Mouse (Mus musculus) stomach, embryonic 14.5 days (tissue): Measurements from ENCODE around the gene Acap2. TPM values are rescaled to one million over a fixed set of nuclear protein-coding genes. Genes with fewer than 3 reads are reported as not detected.
A peak's percentile ranks its signal among the peaks of the same experiment; 100 is the strongest.

Experiments used
- ATAC-seq: fragments of 200-750 bp; cut with Nextera tagmentation; 2 replicates; pipeline ENCODE4 v1.8.0; 2017; ENCODE audit warnings: low read depth, moderate TSS enrichment; ENCODE audit not compliant: insufficient number of reproducible peaks, insufficient read depth, low FRiP score
- H3K27ac ChIP-seq: fragments of 300-500 bp; sonication (generic); 2 replicates; pipeline ENCODE4 v1.5.1; 2014; ENCODE audit warnings: mild to moderate bottlenecking, low read length, moderate library complexity, mixed read lengths
- H3K27me3 ChIP-seq: fragments of 300-500 bp; sonication (generic); 2 replicates; pipeline ENCODE4 v1.6.1; 2014; ENCODE audit warnings: low read length, control low read depth, mixed read lengths; ENCODE audit not compliant: control insufficient read depth, insufficient read depth
- H3K36me3 ChIP-seq: fragments of 300-500 bp; sonication (generic); 2 replicates; pipeline ENCODE4 v1.6.1; 2014; ENCODE audit warnings: mild to moderate bottlenecking, control low read depth, low read length, moderate library complexity, mixed read lengths; ENCODE audit not compliant: control insufficient read depth, insufficient read depth
- H3K4me1 ChIP-seq: fragments of 300-500 bp; sonication (generic); 2 replicates; pipeline ENCODE4 v1.6.1; 2014; ENCODE audit warnings: low read length, control low read depth, mixed read lengths; ENCODE audit not compliant: control insufficient read depth, insufficient read depth
- H3K4me2 ChIP-seq: fragments of 300-500 bp; sonication (generic); replicated peaks from 2 replicates; pipeline ENCODE4 v1.6.1; 2014; ENCODE audit warnings: low read depth, low read length, control low read depth
- H3K4me3 ChIP-seq: fragments of 300-500 bp; sonication (generic); 2 replicates; pipeline ENCODE4 v1.5.1; 2014; ENCODE audit warnings: low read depth, low read length, control low read depth
- H3K9ac ChIP-seq: fragments of 300-500 bp; sonication (generic); replicated peaks from 2 replicates; pipeline ENCODE4 v1.6.1; 2014; ENCODE audit warnings: low read depth, mild to moderate bottlenecking, control low read depth, low read length, moderate library complexity, mixed read lengths
- H3K9me3 ChIP-seq: fragments of 300-500 bp; sonication (generic); 2 replicates; pipeline ENCODE4 v1.6.1; 2016; ENCODE audit warnings: low read depth, low read length, control low read depth; ENCODE audit not compliant: control insufficient read depth
- WGBS: fragments of 180-500 bp; shearing (Covaris S2); extraction: QIAGEN DNeasy Blood & Tissue Kit; methylation state at CpG from one replicate; pipeline ENCODE4 v1.1.7; 2014; 5-methylcytosine and 5-hydroxymethylcytosine counted together
- polyA plus RNA-seq: library from polyadenylated mRNA; unstranded; fragments of >200 nt; fragmentation: Nextera tagmentation; extraction: Ambion mirVana; gene quantifications from 2 replicates; pipeline ENCODE4 v1.2.1, GENCODE M21; 2014

Acap2 gene
- polyA plus RNA-seq, 1 experiment from 2014 or later = 24.9 TPM

DNA sequence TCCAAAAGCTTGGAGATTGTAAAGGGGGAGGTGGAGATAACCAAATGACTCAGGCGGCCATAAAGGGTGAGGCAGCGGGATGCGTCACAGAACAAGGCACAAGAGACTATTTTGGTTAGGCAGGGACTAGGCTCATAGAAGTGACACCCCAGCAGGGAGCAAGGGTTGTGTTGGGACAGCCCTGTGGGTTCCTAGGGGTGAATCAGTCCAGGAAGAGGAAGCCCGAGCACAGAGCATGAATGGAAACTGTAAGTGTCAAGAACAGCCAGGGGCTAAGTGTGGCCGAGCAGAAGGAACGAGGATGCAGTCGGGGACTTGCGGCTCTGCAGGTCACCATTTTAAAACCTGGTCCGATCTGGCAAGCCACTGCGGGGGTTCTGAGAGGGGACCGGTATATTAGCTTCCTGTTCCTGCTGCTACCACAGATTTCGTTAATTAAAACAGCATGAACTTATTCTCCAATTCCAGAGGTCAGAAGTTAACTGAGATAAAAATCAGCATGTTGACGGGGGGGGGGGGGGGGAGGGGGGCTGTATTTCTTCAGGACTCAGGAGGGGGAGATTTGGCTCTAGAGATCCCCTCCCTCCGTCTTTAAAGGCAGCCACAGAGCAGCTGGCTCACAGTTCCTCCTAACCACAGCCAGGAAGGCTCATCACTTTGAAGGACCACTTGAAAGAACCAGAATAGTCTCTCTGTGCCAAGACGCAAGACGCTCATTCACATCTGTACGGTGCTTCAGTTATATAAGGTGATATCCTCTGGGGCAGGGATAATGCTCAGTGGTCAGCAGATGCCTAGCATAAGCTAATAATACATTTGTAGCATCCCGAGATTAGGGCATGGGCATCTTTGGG, 34.6 kb upstream of the Acap2 start:
- H3K4me3 ChIP-seq = no peak overlapping the region
- peaks cover 15% of the 10 kb centered on the region; the same call in 1 of the 2 replicates for H3K4me1 ChIP-seq
- no peaks in the 10 kb centered on the region for H3K36me3 ChIP-seq
- WGBS = 24% methylated on average over 18 of the region's 18 CpGs
- no peak overlapping the region for H3K4me2 ChIP-seq
- H3K27me3 ChIP-seq = no peaks in the 10 kb centered on the region
- no peak for ATAC-seq
- no peak overlapping the region for H3K9ac ChIP-seq
- no peaks in the 10 kb centered on the region for H3K9me3 ChIP-seq
- H3K27ac ChIP-seq = no peak overlapping the region

DNA sequence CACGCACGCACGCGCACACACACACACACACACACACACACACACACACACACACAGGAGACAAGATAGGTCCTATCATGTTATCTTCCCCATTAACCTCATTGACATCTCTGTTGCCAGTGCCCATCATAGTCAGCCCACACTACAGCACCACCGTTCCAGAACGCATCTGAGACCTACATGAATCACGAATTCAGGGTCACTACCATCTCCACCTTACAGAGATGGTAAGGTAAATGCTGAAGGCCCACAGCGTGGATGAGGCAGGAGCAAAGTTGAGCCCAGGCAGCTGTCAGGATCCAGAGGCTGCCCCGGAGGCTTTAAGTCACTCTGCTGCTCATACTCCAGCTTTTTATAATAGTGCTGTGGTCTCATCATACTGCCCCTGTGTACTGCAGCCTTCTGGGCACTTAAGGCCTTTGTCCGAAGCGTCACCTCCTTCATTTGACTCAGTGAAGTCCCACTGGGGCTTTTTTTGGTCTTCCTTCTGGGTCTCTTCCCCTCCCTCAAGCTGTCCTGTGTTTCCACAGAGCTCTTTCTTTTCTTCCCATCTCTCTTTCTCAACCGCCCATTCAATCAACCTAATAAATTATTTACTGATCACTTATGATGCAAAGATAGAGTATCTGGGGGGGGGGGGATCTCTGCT, 33.9 kb upstream of the Acap2 start:
- H3K27ac ChIP-seq = no peak overlapping the region
- WGBS = 76% methylated on average over 12 of the region's 12 CpGs

DNA sequence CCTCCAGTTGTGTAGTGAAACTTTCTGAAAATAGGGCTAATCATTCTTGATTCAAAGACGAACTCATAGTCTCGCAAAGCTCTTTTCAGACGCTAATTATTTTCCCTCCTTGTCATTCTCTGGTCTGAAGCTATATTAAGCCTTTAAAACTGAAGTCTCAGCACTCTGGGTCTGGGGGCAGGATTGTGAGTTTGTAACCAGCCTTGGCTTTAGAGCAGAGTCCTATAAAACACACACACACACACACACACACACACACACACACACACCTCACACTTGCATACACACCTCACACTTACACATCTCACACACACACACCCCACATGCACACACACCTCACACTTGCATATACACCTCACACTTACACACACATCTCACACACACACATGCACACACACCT, 33.3 kb upstream of the Acap2 start:
- H3K4me2 ChIP-seq = no peak overlapping the region; the same call in 1 of the 2 replicates
- no peak overlapping the region for H3K27ac ChIP-seq
- 58% methylated on average over 3 of the region's 3 CpGs for WGBS
- H3K4me3 ChIP-seq = no peak overlapping the region
- no peak for ATAC-seq
- H3K27me3 ChIP-seq = no peaks in the 10 kb centered on the region
- H3K9me3 ChIP-seq = no peaks in the 10 kb centered on the region
- no peaks in the 10 kb centered on the region for H3K36me3 ChIP-seq
- H3K4me1 ChIP-seq = peaks cover 15% of the 10 kb centered on the region; the same call in 1 of the 2 replicates
- no peak overlapping the region for H3K9ac ChIP-seq

More for the DNA sequence above, 33.9 kb upstream of the Acap2 start:
- H3K4me3 ChIP-seq = no peak overlapping the region
- H3K4me1 ChIP-seq = peaks cover 15% of the 10 kb centered on the region; the same call in 1 of the 2 replicates
- no peaks in the 10 kb centered on the region for H3K27me3 ChIP-seq
- no peak overlapping the region for H3K9ac ChIP-seq
- no peaks in the 10 kb centered on the region for H3K36me3 ChIP-seq
- H3K4me2 ChIP-seq = no peak overlapping the region
- no peaks in the 10 kb centered on the region for H3K9me3 ChIP-seq
- no peak for ATAC-seq

DNA sequence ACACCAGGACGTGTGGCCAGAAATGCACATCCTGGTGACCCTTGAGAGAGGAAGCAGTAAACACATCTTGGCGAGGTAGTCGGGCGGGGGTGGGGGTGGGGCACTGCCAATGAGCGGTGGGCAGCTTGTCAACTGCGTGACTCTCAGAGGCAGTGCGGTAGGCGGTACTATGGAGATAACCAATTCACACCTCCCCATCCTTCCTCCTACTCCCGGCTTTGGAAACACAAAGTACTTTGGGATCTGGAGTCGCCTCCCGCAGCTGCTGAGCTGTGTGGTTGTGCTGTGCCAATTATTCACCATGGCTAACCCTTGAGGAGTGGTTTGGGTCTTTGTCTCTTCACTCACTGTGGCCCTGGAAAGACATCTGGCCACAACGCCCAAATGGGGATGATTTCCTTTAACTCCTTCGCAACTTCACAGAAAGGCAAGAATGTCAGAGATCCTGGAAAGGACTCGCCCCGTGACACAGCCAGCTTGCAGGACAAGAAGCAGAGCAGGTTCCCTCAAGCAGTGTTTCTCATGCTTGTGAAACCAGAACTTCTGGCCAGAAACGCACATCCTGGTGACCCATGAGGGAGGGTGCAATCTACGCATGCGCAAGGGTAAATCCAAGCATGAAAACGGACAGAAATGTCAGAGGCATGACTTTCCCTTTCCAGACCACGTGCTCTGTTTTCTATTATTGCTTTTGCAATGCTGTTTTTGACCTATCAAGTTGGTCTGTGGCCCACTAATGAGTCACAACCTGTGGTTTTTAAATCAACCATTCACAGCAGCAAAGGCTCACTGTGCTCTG, 32.7 kb upstream of the Acap2 start:
- peaks cover 15% of the 10 kb centered on the region; the same call in 1 of the 2 replicates for H3K4me1 ChIP-seq
- no peaks in the 10 kb centered on the region for H3K36me3 ChIP-seq
- no peak overlapping the region for H3K9ac ChIP-seq
- H3K9me3 ChIP-seq = no peaks in the 10 kb centered on the region
- 13% methylated on average over 20 of the region's 20 CpGs for WGBS
- peak overlapping the region; percentile 28; the same call in 1 of the 2 replicates for H3K4me2 ChIP-seq
- no peak overlapping the region for H3K27ac ChIP-seq
- ATAC-seq = no peak
- no peak overlapping the region for H3K4me3 ChIP-seq
- H3K27me3 ChIP-seq = no peaks in the 10 kb centered on the region

DNA sequence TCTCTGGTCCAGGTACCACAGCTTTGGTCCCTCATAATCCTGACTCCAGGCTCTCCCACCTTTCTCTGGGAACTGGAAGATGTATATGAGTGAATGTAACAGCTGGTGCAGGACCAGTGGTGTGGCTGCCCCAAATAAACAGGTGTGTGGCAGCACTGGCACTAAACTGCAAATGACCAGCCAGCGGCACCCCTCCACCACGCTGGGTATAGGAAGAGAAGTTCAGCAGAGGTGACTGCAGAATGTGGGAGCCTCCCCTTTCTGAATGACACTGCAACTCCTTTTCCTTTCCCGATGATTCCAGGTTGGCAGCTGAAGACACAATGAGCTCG, 32.1 kb upstream of the Acap2 start:
- Histone ChIP-seq H3K4me1 (peaks cover 15% of the 10 kb centered on the region; the same call in 1 of the 2 replicates), H3K9me3 (no peaks in the 10 kb centered on the region), H3K27ac (no peak overlapping the region), H3K9ac (no peak overlapping the region), H3K27me3 (no peaks in the 10 kb centered on the region), H3K4me3 (no peak overlapping the region), H3K4me2 (peak overlapping the region; percentile 28; the same call in 1 of the 2 replicates), H3K36me3 (no peaks in the 10 kb centered on the region)
- ATAC-seq = no peak
- 19% methylated on average over 4 of the region's 4 CpGs for WGBS

DNA sequence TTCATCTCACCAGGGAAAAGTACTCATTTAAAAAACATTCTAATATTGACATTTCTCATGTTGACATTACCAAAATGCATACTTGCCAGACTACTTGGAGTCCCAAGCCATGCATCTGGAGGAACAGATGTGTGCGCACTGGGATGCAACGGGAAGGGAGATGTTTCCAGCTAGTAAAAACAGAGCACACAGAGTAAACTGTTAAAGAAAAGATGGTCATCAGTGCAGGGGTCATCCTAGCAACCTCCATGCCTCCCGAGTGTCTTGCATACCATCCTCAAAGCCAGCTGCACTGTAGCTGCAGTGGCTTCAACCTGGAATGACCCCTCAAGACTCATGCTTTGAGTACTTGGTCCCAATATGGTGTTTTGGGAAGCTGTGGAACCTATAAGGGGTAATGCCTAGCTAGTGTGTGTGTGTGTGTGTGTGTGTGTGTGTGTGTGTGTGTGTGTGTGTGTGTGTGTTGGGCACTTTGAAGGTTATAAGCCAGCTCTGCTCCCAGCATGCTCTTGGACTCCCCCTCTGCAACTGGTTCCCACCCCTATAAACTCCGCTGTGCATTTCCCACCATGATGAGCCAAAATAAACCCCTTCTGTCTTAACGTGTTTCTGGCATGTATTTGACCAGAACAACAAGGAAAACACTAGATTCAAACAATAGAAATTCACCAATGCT, 31.6 kb upstream of the Acap2 start:
- H3K4me1 ChIP-seq = peaks cover 15% of the 10 kb centered on the region; the same call in 1 of the 2 replicates
- H3K27ac ChIP-seq = no peak overlapping the region
- no peak overlapping the region for H3K4me3 ChIP-seq
- no peaks in the 10 kb centered on the region for H3K27me3 ChIP-seq
- no peaks in the 10 kb centered on the region for H3K36me3 ChIP-seq
- ATAC-seq = no peak
- 55% methylated on average over 5 of the region's 5 CpGs for WGBS
- H3K9ac ChIP-seq = no peak overlapping the region
- 0 out of 2 replicates have a peak, but pooled peaks cover 3% of the 10 kb centered on the region for H3K9me3 ChIP-seq
- no peak overlapping the region for H3K4me2 ChIP-seq

DNA sequence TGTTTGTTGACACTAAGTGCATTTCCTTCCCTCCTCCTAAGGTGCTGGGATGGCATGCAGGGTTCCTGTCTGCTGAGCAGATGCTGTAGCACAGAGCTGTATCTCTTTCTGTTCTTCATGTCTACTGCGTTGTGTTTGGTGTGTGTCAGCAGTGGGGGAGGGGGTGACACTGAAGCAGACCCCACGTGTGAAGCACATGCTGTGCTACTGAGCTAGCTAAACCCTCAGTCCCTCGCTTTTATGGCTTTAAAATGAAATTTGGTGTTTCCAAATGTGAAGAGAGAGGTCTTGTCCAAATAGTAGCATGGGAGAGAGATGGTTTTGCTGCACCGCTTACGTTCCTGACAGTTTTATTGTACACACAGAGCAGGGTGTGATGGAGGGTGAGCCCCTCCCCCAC, 30.5 kb upstream of the Acap2 start:
- ATAC-seq = no peak
- 59% methylated on average over 5 of the region's 5 CpGs for WGBS
- H3K27ac ChIP-seq = no peak overlapping the region
- no peaks in the 10 kb centered on the region for H3K27me3 ChIP-seq
- H3K9ac ChIP-seq = no peak overlapping the region
- H3K4me2 ChIP-seq = no peak overlapping the region
- H3K9me3 ChIP-seq = 0 out of 2 replicates have a peak, but pooled peaks cover 3% of the 10 kb centered on the region
- H3K4me3 ChIP-seq = no peak overlapping the region
- H3K4me1 ChIP-seq = peaks cover 15% of the 10 kb centered on the region; the same call in 1 of the 2 replicates
- no peaks in the 10 kb centered on the region for H3K36me3 ChIP-seq

DNA sequence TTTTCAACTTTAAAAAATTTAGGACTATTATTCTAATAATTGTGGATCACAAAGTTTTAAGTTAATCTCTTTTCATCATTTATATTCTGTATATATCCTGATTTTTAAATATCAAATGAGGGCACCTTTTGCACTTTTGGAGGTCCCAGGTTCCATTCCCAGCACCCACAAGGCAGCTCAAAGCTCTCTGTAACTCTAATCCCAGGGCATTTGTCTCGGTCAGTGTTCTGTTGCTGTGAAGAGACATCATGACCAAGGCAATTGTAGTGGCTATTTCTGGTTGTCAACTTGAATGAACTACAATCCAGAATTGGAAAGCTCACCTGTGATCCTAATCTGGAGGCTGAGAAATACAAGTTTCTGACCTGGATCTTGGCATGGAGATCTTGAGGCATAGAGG, 26.7 kb upstream of the Acap2 start:
- Histone ChIP-seq H3K4me3 (no peak overlapping the region), H3K27me3 (no peaks in the 10 kb centered on the region), H3K9me3 (0 out of 2 replicates have a peak, but pooled peaks cover 3% of the 10 kb centered on the region), H3K9ac (no peak overlapping the region), H3K36me3 (no peaks in the 10 kb centered on the region), H3K27ac (no peak overlapping the region), H3K4me1 (peaks cover 4% of the 10 kb centered on the region; the same call in 1 of the 2 replicates), H3K4me2 (no peak overlapping the region)
- 76% methylated on average over 1 of the region's 1 CpGs for WGBS
- no peak for ATAC-seq
